In genomic region chr17:44588020-44588419, GRCm38 (mm10) we compare ENCODE assay signal across 17 mouse cellular contexts.
DNase-seq lines count a peak whose midpoint lies in the region; ATAC-seq and TF ChIP-seq lines count a peak whose summit lies in the region.
"Had no signal": no experiment of that assay in that cellular context is flagged by ENCODE, and none has a peak within 500 bp of the region (broad histone marks: within the 10 kb centered on the region; RNA-seq: fewer than 3 reads in every experiment).

No protein-coding gene starts in this region.

- no peak overlapping the region for H3K4me3 ChIP-seq in hindbrain, embryonic 10.5 days
- no peak overlapping the region for H3K4me3 ChIP-seq in hindbrain, embryonic 13.5 days
- no peak overlapping the region for H3K4me3 ChIP-seq in lung, embryonic 15.5 days
- no peak overlapping the region for H3K4me3 ChIP-seq in lung, postnatal 0 days (ENCODE audit: low read depth, low read length)
- H3K4me3 ChIP-seq: layer of hippocampus, adult 2 months; midbrain, embryonic 12.5 days had no signal

- WGBS in hindbrain, embryonic 10.5 days = 11% methylated on average over 3 of the region's 3 CpGs
- WGBS in hindbrain, embryonic 13.5 days = 6% methylated on average over 3 of the region's 3 CpGs
- 60% methylated on average over 3 of the region's 3 CpGs for WGBS in lung, embryonic 15.5 days
- 57% methylated on average over 3 of the region's 3 CpGs for WGBS in lung, postnatal 0 days

- no peak for TF ChIP-seq CTCF in lung, postnatal 0 days (IDR thresholded peaks at IDR 0.05)
- TF ChIP-seq CTCF in Patski (IDR thresholded peaks at IDR 0.05) = no peak

- CTCF ChIA-PET in Patski (lab: Charles Lee) = no interaction called here

- H3K9ac ChIP-seq in hindbrain, embryonic 13.5 days = no peak overlapping the region
- H3K9ac ChIP-seq in lung, embryonic 15.5 days = no peak overlapping the region
- no peak overlapping the region for H3K9ac ChIP-seq in lung, postnatal 0 days (replicated peaks; ENCODE audit: low read depth)
- H3K9ac ChIP-seq: midbrain, embryonic 12.5 days had no signal

- no peak overlapping the region for H3K4me2 ChIP-seq in hindbrain, embryonic 13.5 days
- H3K4me2 ChIP-seq in lung, embryonic 15.5 days = no peak overlapping the region
- no peak overlapping the region for H3K4me2 ChIP-seq in lung, postnatal 0 days (replicated peaks; ENCODE audit: low read depth, low read length)
- H3K4me2 ChIP-seq: midbrain, embryonic 12.5 days had no signal

- no peak for TF ChIP-seq EP300 in lung, postnatal 0 days (IDR thresholded peaks at IDR 0.05)

- peaks cover 15% of the 10 kb centered on the region for H3K4me1 ChIP-seq in hindbrain, embryonic 10.5 days (replicated peaks)
- H3K4me1 ChIP-seq in hindbrain, embryonic 13.5 days (replicated peaks) = peaks cover 10% of the 10 kb centered on the region; the same call in 1 of the 2 replicates
- no peaks in the 10 kb centered on the region for H3K4me1 ChIP-seq in lung, embryonic 15.5 days
- H3K4me1 ChIP-seq in lung, postnatal 0 days (ENCODE audit: insufficient read depth, low read depth, low read length) = no peaks in the 10 kb centered on the region

- H3K27me3 ChIP-seq in hindbrain, embryonic 10.5 days (ENCODE audit: insufficient read depth, poor library complexity, severe bottlenecking) = no peaks in the 10 kb centered on the region
- H3K27me3 ChIP-seq in hindbrain, embryonic 13.5 days = no peaks in the 10 kb centered on the region
- H3K27me3 ChIP-seq in lung, embryonic 15.5 days = peaks cover 6% of the 10 kb centered on the region; the same call in 1 of the 2 replicates
- H3K27me3 ChIP-seq in lung, postnatal 0 days (replicated peaks; ENCODE audit: insufficient read depth, low read length) = no peaks in the 10 kb centered on the region
- H3K27me3 ChIP-seq in Patski = no peaks in the 10 kb centered on the region
- H3K27me3 ChIP-seq: midbrain, embryonic 12.5 days had no signal

- DNase-seq in hindbrain, embryonic 10.5 days (ENCODE audit: low spot score) = peak; percentile 15
- no peak for DNase-seq in lung, postnatal 0 days (ENCODE audit: low spot score)
- peak; percentile 73 for DNase-seq in Patski (ENCODE audit: low read depth, low spot score)
- DNase-seq in mesoderm, embryonic 11.5 days (ENCODE audit: low read depth, low spot score) = peak; percentile 41
- DNase-seq in cerebellum, adult 18-20 months = no peak
- DNase-seq: adrenal gland, postnatal 25 days; cerebellum, postnatal 25 days; heart, adult 18-20 months; liver; lung, postnatal 14 days; right cerebral cortex, postnatal 4 days; thymus, adult 2 months had no signal

- ATAC-seq in hindbrain, embryonic 13.5 days (ENCODE audit: low FRiP score) = no peak
- ATAC-seq in lung, embryonic 15.5 days (ENCODE audit: borderline replicate concordance, extremely low read depth, low FRiP score, low TSS enrichment) = peak; percentile 31; the same call in 1 of the 2 replicates
- no peak for ATAC-seq in lung, postnatal 0 days
- peak; percentile 85 for ATAC-seq in Patski
- ATAC-seq: inflammation-experienced regulatory T-cells, adult 6 months had no signal

- in situ Hi-C loops in Patski (cut with MboI; ENCODE audit: low pct_unique_long_range_greater_than_20kb) = no loop called here

- H3K36me3 ChIP-seq in hindbrain, embryonic 10.5 days = no peaks in the 10 kb centered on the region
- no peaks in the 10 kb centered on the region for H3K36me3 ChIP-seq in hindbrain, embryonic 13.5 days
- no peaks in the 10 kb centered on the region for H3K36me3 ChIP-seq in lung, embryonic 15.5 days
- no peaks in the 10 kb centered on the region for H3K36me3 ChIP-seq in lung, postnatal 0 days (ENCODE audit: insufficient read depth, low read length)
- H3K36me3 ChIP-seq: midbrain, embryonic 12.5 days had no signal

- POLR2A ChIA-PET in Patski (lab: Charles Lee) = interaction anchor here (0.9 to 1.5 kb wide), 2 partner anchors 9 to 61 kb away, joined by 3 to 7 read pairs; no protein-coding TSS in a partner anchor

- no peak overlapping the region for H3K27ac ChIP-seq in hindbrain, embryonic 10.5 days
- H3K27ac ChIP-seq in hindbrain, embryonic 13.5 days = no peak overlapping the region
- no peak overlapping the region for H3K27ac ChIP-seq in lung, embryonic 15.5 days
- no peak overlapping the region for H3K27ac ChIP-seq in lung, postnatal 0 days (ENCODE audit: low read length)
- H3K27ac ChIP-seq: layer of hippocampus, adult 2 months; midbrain, embryonic 12.5 days had no signal

- no peaks in the 10 kb centered on the region for H3K9me3 ChIP-seq in hindbrain, embryonic 10.5 days
- H3K9me3 ChIP-seq in hindbrain, embryonic 13.5 days = no peaks in the 10 kb centered on the region
- H3K9me3 ChIP-seq in lung, embryonic 15.5 days = no peaks in the 10 kb centered on the region
- no peaks in the 10 kb centered on the region for H3K9me3 ChIP-seq in lung, postnatal 0 days (ENCODE audit: low read length)
- H3K9me3 ChIP-seq: midbrain, embryonic 12.5 days had no signal

Comparison
In these comparisons a context has a peak if more than half of its experiments do, and no peak if none do; other contexts are left out.
1. ATAC-seq: peak in lung, embryonic 15.5 days (single experiment) and Patski (single experiment); none in hindbrain, embryonic 13.5 days (single experiment) and lung, postnatal 0 days (single experiment).
2. DNase-seq: peak in hindbrain, embryonic 10.5 days (single experiment), Patski (single experiment) and mesoderm, embryonic 11.5 days (single experiment); none in lung, postnatal 0 days (single experiment) and cerebellum, adult 18-20 months (0 of 2).